Mouse (Mus musculus): ENCODE data around the gene Snta1.
A peak's percentile ranks its signal among the peaks of the same experiment; 100 is the strongest.

The Snta1 gene

GRCm38 (mm10) chr2:154407643-154408445 lies at the start of gene Snta1:
Snta1 (minus strand) TSS chr2:154408099.
- peak; percentile 83 for DNase-seq

GRCm38 (mm10) chr2:154456621-154457020 lies 48.7 kb upstream of the Snta1 start:
- DNase-seq, result no peak

GRCm38 (mm10) chr2:154455776-154456175 lies 47.9 kb upstream of the Snta1 start:
- DNase-seq, result peak; percentile 37

GRCm38 (mm10) chr2:154454605-154455004 lies 46.7 kb upstream of the Snta1 start:
- no peak for DNase-seq

GRCm38 (mm10) chr2:154454099-154454498 lies 46.2 kb upstream of the Snta1 start:
- no peak for DNase-seq

- DNase-seq, result no peak
Observed at GRCm38 (mm10) chr2:154452951-154453350, 45.1 kb upstream of the Snta1 start.

- no peak for DNase-seq
Observed at GRCm38 (mm10) chr2:154448633-154449032, 40.7 kb upstream of the Snta1 start.

- DNase-seq, result no peak
Observed at GRCm38 (mm10) chr2:154447821-154448220, 39.9 kb upstream of the Snta1 start.

- no peak for DNase-seq
Observed at GRCm38 (mm10) chr2:154440453-154440852, 32.6 kb upstream of the Snta1 start.

GRCm38 (mm10) chr2:154437191-154437527 lies 29.3 kb upstream of the Snta1 start:
- no peak for DNase-seq

- no peak for DNase-seq
Observed at GRCm38 (mm10) chr2:154436458-154437190, 28.7 kb upstream of the Snta1 start, which contains the start of gene Cbfa2t2. Cbfa2t2 (plus strand) TSS chr2:154436481.

GRCm38 (mm10) chr2:154436076-154436457 lies 28.2 kb upstream of the Snta1 start:
- peak; percentile 99 for DNase-seq

- DNase-seq, result no peak
Observed at GRCm38 (mm10) chr2:154434690-154435089, 26.8 kb upstream of the Snta1 start.

GRCm38 (mm10) chr2:154433391-154433790 lies 25.5 kb upstream of the Snta1 start:
- DNase-seq, result no peak

- DNase-seq, result no peak
Observed at GRCm38 (mm10) chr2:154432696-154433095, 24.8 kb upstream of the Snta1 start.

- DNase-seq, result no peak
Observed at GRCm38 (mm10) chr2:154430566-154430965, 22.7 kb upstream of the Snta1 start.

- no peak for DNase-seq
Observed at GRCm38 (mm10) chr2:154427853-154428360, 20.0 kb upstream of the Snta1 start.

- DNase-seq, result no peak
Observed at GRCm38 (mm10) chr2:154426905-154427852, 19.3 kb upstream of the Snta1 start.

GRCm38 (mm10) chr2:154426188-154426904 lies 18.4 kb upstream of the Snta1 start:
- no peak for DNase-seq

GRCm38 (mm10) chr2:154425522-154425921 lies 17.6 kb upstream of the Snta1 start:
- no peak for DNase-seq

GRCm38 (mm10) chr2:154423548-154423947 lies 15.6 kb upstream of the Snta1 start:
- no peak for DNase-seq

- no peak for DNase-seq
Observed at GRCm38 (mm10) chr2:154422181-154422580, 14.3 kb upstream of the Snta1 start.
